Mouse (Mus musculus): ENCODE results near the gene Camk2b. TPM values are rescaled to one million over a fixed set of nuclear protein-coding genes. Genes with fewer than 3 reads are reported as not detected.
A peak's percentile ranks its signal among the peaks of the same experiment; 100 is the strongest.
"Not testable (repeated sequence)": the region's sequence is repeated elsewhere in the genome, so short reads cannot be mapped to it uniquely, and the experiment has no call there.

Gene Camk2b
- total RNA-seq (2021): 1 to 10 TPM; 7.4 to 7.7 TPM

- intact Hi-C loops (cut with DNase I): no loop called here
- DNase-seq: no peak
These were observed at the start of gene Camk2b for GRCm38 (mm10) chr11:6066176-6066575. Gene Camk2b (minus strand): TSS chr11:6066362.

- intact Hi-C loops (cut with DNase I): no loop called here
- DNase-seq: no peak
These were observed 45.7 kb upstream of the Camk2b start for GRCm38 (mm10) chr11:6111734-6112484.

- no peak for DNase-seq
- intact Hi-C loops (cut with DNase I): no loop called here
These were observed 43.8 kb upstream of the Camk2b start for GRCm38 (mm10) chr11:6109990-6110389.

GRCm38 (mm10) chr11:6108296-6108695 lies 42.1 kb upstream of the Camk2b start:
- intact Hi-C loops (cut with DNase I): no loop called here
- no peak for DNase-seq

- no peak for DNase-seq
- intact Hi-C loops (cut with DNase I): no loop called here
These were observed 41.6 kb upstream of the Camk2b start for GRCm38 (mm10) chr11:6107722-6108121.

GRCm38 (mm10) chr11:6104734-6105133 lies 38.6 kb upstream of the Camk2b start:
- intact Hi-C loops (cut with DNase I): no loop called here
- DNase-seq: no peak

GRCm38 (mm10) chr11:6096637-6097036 lies 30.5 kb upstream of the Camk2b start:
- intact Hi-C loops (cut with DNase I); DNase-seq: not testable (repeated sequence)

- no peak for DNase-seq
- intact Hi-C loops (cut with DNase I): no loop called here
These were observed 20.8 kb upstream of the Camk2b start for GRCm38 (mm10) chr11:6086991-6087390.

- DNase-seq: no peak
- intact Hi-C loops (cut with DNase I): no loop called here
These were observed 12.6 kb upstream of the Camk2b start for GRCm38 (mm10) chr11:6078737-6079136.

- peak; percentile 29 to 30 for DNase-seq
- intact Hi-C loops (cut with DNase I): no loop called here
These were observed 9.5 kb upstream of the Camk2b start for GRCm38 (mm10) chr11:6075618-6076066.

GRCm38 (mm10) chr11:6068181-6068957 lies 2.2 kb upstream of the Camk2b start:
- intact Hi-C loops (cut with DNase I): no loop called here
- no peak for DNase-seq

- intact Hi-C loops (cut with DNase I): no loop called here
These were observed 998 bp upstream of the Camk2b start for GRCm38 (mm10) chr11:6067160-6067559.

GRCm38 (mm10) chr11:6065551-6066121 lies 526 bp downstream of the Camk2b start:
- intact Hi-C loops (cut with DNase I): no loop called here
- DNase-seq: peak; percentile 14 to 24

More at GRCm38 (mm10) chr11:6067160-6067559, 998 bp upstream of the Camk2b start:
- DNase-seq: no peak

- intact Hi-C loops (cut with DNase I): no loop called here
These were observed 1.1 kb downstream of the Camk2b start for GRCm38 (mm10) chr11:6065046-6065521.

GRCm38 (mm10) chr11:6064215-6065045 lies 1.7 kb downstream of the Camk2b start:
- intact Hi-C loops (cut with DNase I): no loop called here
- no peak for DNase-seq

More at GRCm38 (mm10) chr11:6065046-6065521, 1.1 kb downstream of the Camk2b start:
- no peak for DNase-seq

- no peak for DNase-seq
- intact Hi-C loops (cut with DNase I): no loop called here
These were observed 2.5 kb downstream of the Camk2b start for GRCm38 (mm10) chr11:6063501-6064214.

GRCm38 (mm10) chr11:6063065-6063464 lies 3.1 kb downstream of the Camk2b start:
- DNase-seq: no peak
- intact Hi-C loops (cut with DNase I): no loop called here

- intact Hi-C loops (cut with DNase I): no loop called here
- DNase-seq: no peak
These were observed 3.8 kb downstream of the Camk2b start for GRCm38 (mm10) chr11:6062329-6062728.

GRCm38 (mm10) chr11:6061891-6062290 lies 4.3 kb downstream of the Camk2b start:
- intact Hi-C loops (cut with DNase I): no loop called here
- DNase-seq: no peak

- DNase-seq: no peak
- intact Hi-C loops (cut with DNase I): no loop called here
These were observed 7.0 kb downstream of the Camk2b start for GRCm38 (mm10) chr11:6059162-6059561.
